Mouse (Mus musculus): ENCODE measurements around the gene Nwd2. TPM values are rescaled to one million over a fixed set of nuclear protein-coding genes. Genes with fewer than 3 reads are reported as not detected.

The Nwd2 gene
- not detected for total RNA-seq (2021)
- long read RNA-seq, experiment 1, result 0 reads
- long read RNA-seq, experiment 2, result 0 reads

GRCm38 (mm10) chr5:63649070-63649532 lies at the start of gene Nwd2:
TSS of gene Nwd2 (plus strand) at chr5:63649102.
- no peak for DNase-seq (ENCODE audit: low spot score in 2 of 2)

- DNase-seq (ENCODE audit: low spot score in 2 of 2), result no peak
These were observed 41.5 kb upstream of the Nwd2 start for GRCm38 (mm10) chr5:63607447-63607846.

- DNase-seq (ENCODE audit: low spot score in 2 of 2), result no peak
These were observed 31.9 kb upstream of the Nwd2 start for GRCm38 (mm10) chr5:63616792-63617668.

GRCm38 (mm10) chr5:63624123-63624522 lies 24.8 kb upstream of the Nwd2 start:
- DNase-seq (ENCODE audit: low spot score in 2 of 2), result no peak

- no peak for DNase-seq (ENCODE audit: low spot score in 2 of 2)
These were observed 20.9 kb upstream of the Nwd2 start for GRCm38 (mm10) chr5:63627832-63628530.

GRCm38 (mm10) chr5:63628531-63628871 lies 20.4 kb upstream of the Nwd2 start:
- DNase-seq (ENCODE audit: low spot score in 2 of 2), result no peak

- DNase-seq (ENCODE audit: low spot score in 2 of 2), result no peak
These were observed 14.3 kb upstream of the Nwd2 start for GRCm38 (mm10) chr5:63634636-63635035.

- no peak for DNase-seq (ENCODE audit: low spot score in 2 of 2)
These were observed 715 bp upstream of the Nwd2 start for GRCm38 (mm10) chr5:63648187-63648586.

- no peak for DNase-seq (ENCODE audit: low spot score in 2 of 2)
These were observed 897 bp downstream of the Nwd2 start for GRCm38 (mm10) chr5:63649533-63650464.

- DNase-seq (ENCODE audit: low spot score in 2 of 2), result no peak
These were observed 2.9 kb downstream of the Nwd2 start for GRCm38 (mm10) chr5:63651813-63652212.

GRCm38 (mm10) chr5:63652705-63653104 lies 3.8 kb downstream of the Nwd2 start:
- no peak for DNase-seq (ENCODE audit: low spot score in 2 of 2)

GRCm38 (mm10) chr5:63666884-63667283 lies 18.0 kb downstream of the Nwd2 start:
- DNase-seq (ENCODE audit: low spot score in 2 of 2), result no peak

- no peak for DNase-seq (ENCODE audit: low spot score in 2 of 2)
These were observed 27.0 kb downstream of the Nwd2 start for GRCm38 (mm10) chr5:63675934-63676333.

- DNase-seq (ENCODE audit: low spot score in 2 of 2), result no peak
These were observed 40.2 kb downstream of the Nwd2 start for GRCm38 (mm10) chr5:63689084-63689483.

- no peak for DNase-seq (ENCODE audit: low spot score in 2 of 2)
These were observed 47.9 kb downstream of the Nwd2 start for GRCm38 (mm10) chr5:63696784-63697183.

- DNase-seq (ENCODE audit: low spot score in 2 of 2), result no peak
These were observed 48.3 kb downstream of the Nwd2 start for GRCm38 (mm10) chr5:63697196-63697595.

GRCm38 (mm10) chr5:63728955-63729354 lies 80.1 kb downstream of the Nwd2 start:
- no peak for DNase-seq (ENCODE audit: low spot score in 2 of 2)

- DNase-seq (ENCODE audit: low spot score in 2 of 2), result no peak
These were observed 86.6 kb downstream of the Nwd2 start for GRCm38 (mm10) chr5:63735521-63735920.

GRCm38 (mm10) chr5:63743426-63743825 lies 94.5 kb downstream of the Nwd2 start:
- no peak for DNase-seq (ENCODE audit: low spot score in 2 of 2)

- DNase-seq (ENCODE audit: low spot score in 2 of 2), result no peak
These were observed 99.4 kb downstream of the Nwd2 start for GRCm38 (mm10) chr5:63748299-63748698.

GRCm38 (mm10) chr5:63748759-63749158 lies 99.9 kb downstream of the Nwd2 start:
- no peak for DNase-seq (ENCODE audit: low spot score in 2 of 2)

Data from adrenal gland, adult 18-20 months (tissue).